Mouse (Mus musculus) heart, adult 2 months (tissue): Measurements from ENCODE around the gene Sorcs2.

Experiments used
- CTCF ChIP-seq: fragments of 200-600 bp; IDR thresholded peaks from 2 replicates; pipeline ENCODE4 v1.8.1; 2022; ENCODE audit warnings: antibody characterized with exemption, mild to moderate bottlenecking, moderate library complexity
- EP300 ChIP-seq: fragments of 200-500 bp; IDR thresholded peaks from 2 replicates; pipeline ENCODE4 v1.6.1; 2011; ENCODE audit warnings: low read depth, low read length, control low read depth; ENCODE audit not compliant: insufficient read depth
- POLR2A ChIP-seq: fragments of 200-500 bp; IDR thresholded peaks from 2 replicates; pipeline ENCODE4 v1.6.1; 2011; ENCODE audit warnings: mild to moderate bottlenecking, low read depth, low read length, control low read depth; ENCODE audit not compliant: insufficient read depth

- TF ChIP-seq CTCF (no peak), POLR2A (no peak), EP300 (no peak)
These were observed 29.9 kb upstream of the Sorcs2 start for GRCm38 (mm10) chr5:36427831-36428230.
